Mouse (Mus musculus): ENCODE measurements around the gene Fig4. TPM values are rescaled to one million over a fixed set of nuclear protein-coding genes. Genes with fewer than 3 reads are reported as not detected.
A peak's percentile ranks its signal among the peaks of the same experiment; 100 is the strongest.

Fig4 gene
- polyA plus RNA-seq, 1 experiment from 2014 or later, result 15.3 TPM

- no peaks in the 10 kb centered on the region for H3K4me1 ChIP-seq (ENCODE audit: control insufficient read depth, insufficient read depth, low read length)
- WGBS, result 77% methylated on average over 3 of the region's 3 CpGs
- no peaks in the 10 kb centered on the region for H3K9me3 ChIP-seq (ENCODE audit: control insufficient read depth, low read length)
- H3K4me3 ChIP-seq (ENCODE audit: low read length), result no peak overlapping the region
- H3K9ac ChIP-seq (ENCODE audit: low read depth, low read length), result no peak overlapping the region
- no peaks in the 10 kb centered on the region for H3K36me3 ChIP-seq (ENCODE audit: control insufficient read depth, insufficient read depth, low read length)
- no peaks in the 10 kb centered on the region for H3K27me3 ChIP-seq (ENCODE audit: control insufficient read depth, insufficient read depth, low read length)
- no peak for ATAC-seq (ENCODE audit: low FRiP score, low TSS enrichment)
- no peak overlapping the region for H3K4me2 ChIP-seq (replicated peaks; ENCODE audit: low read depth, low read length)
- H3K27ac ChIP-seq (ENCODE audit: low read depth, low read length), result no peak overlapping the region
Observed at GRCm38 (mm10) chr10:41189392-41189791, 113.7 kb downstream of the Fig4 start.

GRCm38 (mm10) chr10:41183975-41184374 is 119.1 kb downstream of the Fig4 start:
- Histone ChIP-seq H3K27ac (ENCODE audit: low read depth, low read length) (no peak overlapping the region), H3K4me2 (replicated peaks; ENCODE audit: low read depth, low read length) (no peak overlapping the region), H3K9ac (ENCODE audit: low read depth, low read length) (no peak overlapping the region), H3K9me3 (ENCODE audit: control insufficient read depth, low read length) (no peaks in the 10 kb centered on the region), H3K36me3 (ENCODE audit: control insufficient read depth, insufficient read depth, low read length) (no peaks in the 10 kb centered on the region), H3K4me1 (ENCODE audit: control insufficient read depth, insufficient read depth, low read length) (no peaks in the 10 kb centered on the region), H3K27me3 (ENCODE audit: control insufficient read depth, insufficient read depth, low read length) (no peaks in the 10 kb centered on the region), H3K4me3 (ENCODE audit: low read length) (no peak overlapping the region)
- WGBS, result 52% methylated on average over 3 of the region's 3 CpGs
- ATAC-seq (ENCODE audit: low FRiP score, low TSS enrichment), result peak; percentile 60; the same call in 1 of the 2 replicates

- Histone ChIP-seq H3K9ac (ENCODE audit: low read depth, low read length) (no peak overlapping the region), H3K9me3 (ENCODE audit: control insufficient read depth, low read length) (no peaks in the 10 kb centered on the region), H3K4me1 (ENCODE audit: control insufficient read depth, insufficient read depth, low read length) (no peaks in the 10 kb centered on the region), H3K27ac (ENCODE audit: low read depth, low read length) (no peak overlapping the region), H3K36me3 (ENCODE audit: control insufficient read depth, insufficient read depth, low read length) (no peaks in the 10 kb centered on the region), H3K27me3 (ENCODE audit: control insufficient read depth, insufficient read depth, low read length) (no peaks in the 10 kb centered on the region), H3K4me2 (replicated peaks; ENCODE audit: low read depth, low read length) (no peak overlapping the region), H3K4me3 (ENCODE audit: low read length) (no peak overlapping the region)
- no peak for ATAC-seq (ENCODE audit: low FRiP score, low TSS enrichment)
- 29% methylated on average over 6 of the region's 6 CpGs for WGBS
Observed at GRCm38 (mm10) chr10:41182644-41183043, 120.4 kb downstream of the Fig4 start.

- H3K9ac ChIP-seq (ENCODE audit: low read depth, low read length), result no peak overlapping the region
- no peak overlapping the region for H3K4me2 ChIP-seq (replicated peaks; ENCODE audit: low read depth, low read length)
- H3K4me3 ChIP-seq (ENCODE audit: low read length), result no peak overlapping the region
- H3K27me3 ChIP-seq (ENCODE audit: control insufficient read depth, insufficient read depth, low read length), result no peaks in the 10 kb centered on the region
- no peaks in the 10 kb centered on the region for H3K36me3 ChIP-seq (ENCODE audit: control insufficient read depth, insufficient read depth, low read length)
- H3K27ac ChIP-seq (ENCODE audit: low read depth, low read length), result no peak overlapping the region
- WGBS, result 91% methylated on average over 5 of the region's 5 CpGs
- ATAC-seq (ENCODE audit: low FRiP score, low TSS enrichment), result no peak
- H3K9me3 ChIP-seq (ENCODE audit: control insufficient read depth, low read length), result no peaks in the 10 kb centered on the region
- no peaks in the 10 kb centered on the region for H3K4me1 ChIP-seq (ENCODE audit: control insufficient read depth, insufficient read depth, low read length)
Observed at GRCm38 (mm10) chr10:41166141-41166540, 136.9 kb downstream of the Fig4 start.

GRCm38 (mm10) chr10:41163108-41163507 is 140.0 kb downstream of the Fig4 start:
- Histone ChIP-seq H3K4me1 (ENCODE audit: control insufficient read depth, insufficient read depth, low read length) (no peaks in the 10 kb centered on the region), H3K4me2 (replicated peaks; ENCODE audit: low read depth, low read length) (no peak overlapping the region), H3K4me3 (ENCODE audit: low read length) (no peak overlapping the region), H3K27me3 (ENCODE audit: control insufficient read depth, insufficient read depth, low read length) (no peaks in the 10 kb centered on the region), H3K36me3 (ENCODE audit: control insufficient read depth, insufficient read depth, low read length) (no peaks in the 10 kb centered on the region), H3K9me3 (ENCODE audit: control insufficient read depth, low read length) (no peaks in the 10 kb centered on the region), H3K27ac (ENCODE audit: low read depth, low read length) (no peak overlapping the region), H3K9ac (ENCODE audit: low read depth, low read length) (no peak overlapping the region)
- ATAC-seq (ENCODE audit: low FRiP score, low TSS enrichment), result no peak
- WGBS, result 80% methylated on average over 2 of the region's 2 CpGs

GRCm38 (mm10) chr10:41157296-41157695 is 145.8 kb downstream of the Fig4 start:
- no peak overlapping the region for H3K4me3 ChIP-seq (ENCODE audit: low read length)
- H3K4me2 ChIP-seq (replicated peaks; ENCODE audit: low read depth, low read length), result no peak overlapping the region
- H3K27me3 ChIP-seq (ENCODE audit: control insufficient read depth, insufficient read depth, low read length), result no peaks in the 10 kb centered on the region
- no peaks in the 10 kb centered on the region for H3K4me1 ChIP-seq (ENCODE audit: control insufficient read depth, insufficient read depth, low read length)
- no peak for ATAC-seq (ENCODE audit: low FRiP score, low TSS enrichment)
- WGBS, result 94% methylated on average over 2 of the region's 2 CpGs
- H3K9ac ChIP-seq (ENCODE audit: low read depth, low read length), result no peak overlapping the region
- H3K27ac ChIP-seq (ENCODE audit: low read depth, low read length), result no peak overlapping the region
- no peaks in the 10 kb centered on the region for H3K9me3 ChIP-seq (ENCODE audit: control insufficient read depth, low read length)
- no peaks in the 10 kb centered on the region for H3K36me3 ChIP-seq (ENCODE audit: control insufficient read depth, insufficient read depth, low read length)

- Histone ChIP-seq H3K36me3 (ENCODE audit: control insufficient read depth, insufficient read depth, low read length) (no peaks in the 10 kb centered on the region), H3K4me1 (ENCODE audit: control insufficient read depth, insufficient read depth, low read length) (no peaks in the 10 kb centered on the region), H3K9me3 (ENCODE audit: control insufficient read depth, low read length) (no peaks in the 10 kb centered on the region), H3K9ac (ENCODE audit: low read depth, low read length) (no peak overlapping the region), H3K27me3 (ENCODE audit: control insufficient read depth, insufficient read depth, low read length) (no peaks in the 10 kb centered on the region), H3K4me3 (ENCODE audit: low read length) (no peak overlapping the region), H3K4me2 (replicated peaks; ENCODE audit: low read depth, low read length) (no peak overlapping the region), H3K27ac (ENCODE audit: low read depth, low read length) (no peak overlapping the region)
- WGBS, result 100% methylated on average over 1 of the region's 1 CpGs
- ATAC-seq (ENCODE audit: low FRiP score, low TSS enrichment), result no peak
Observed at GRCm38 (mm10) chr10:41156693-41157092, 146.4 kb downstream of the Fig4 start.

- Histone ChIP-seq H3K27me3 (ENCODE audit: control insufficient read depth, insufficient read depth, low read length) (no peaks in the 10 kb centered on the region), H3K4me3 (ENCODE audit: low read length) (no peak overlapping the region), H3K4me2 (replicated peaks; ENCODE audit: low read depth, low read length) (no peak overlapping the region), H3K9me3 (ENCODE audit: control insufficient read depth, low read length) (no peaks in the 10 kb centered on the region), H3K36me3 (ENCODE audit: control insufficient read depth, insufficient read depth, low read length) (no peaks in the 10 kb centered on the region), H3K27ac (ENCODE audit: low read depth, low read length) (no peak overlapping the region), H3K9ac (ENCODE audit: low read depth, low read length) (no peak overlapping the region), H3K4me1 (ENCODE audit: control insufficient read depth, insufficient read depth, low read length) (no peaks in the 10 kb centered on the region)
- ATAC-seq (ENCODE audit: low FRiP score, low TSS enrichment), result no peak
- WGBS, result 93% methylated on average over 5 of the region's 5 CpGs
Observed at GRCm38 (mm10) chr10:41153229-41153750, 149.8 kb downstream of the Fig4 start.

- Histone ChIP-seq H3K9ac (ENCODE audit: low read depth, low read length) (no peak overlapping the region), H3K36me3 (ENCODE audit: control insufficient read depth, insufficient read depth, low read length) (no peaks in the 10 kb centered on the region), H3K4me2 (replicated peaks; ENCODE audit: low read depth, low read length) (no peak overlapping the region), H3K9me3 (ENCODE audit: control insufficient read depth, low read length) (no peaks in the 10 kb centered on the region), H3K4me1 (ENCODE audit: control insufficient read depth, insufficient read depth, low read length) (no peaks in the 10 kb centered on the region), H3K4me3 (ENCODE audit: low read length) (no peak overlapping the region), H3K27me3 (ENCODE audit: control insufficient read depth, insufficient read depth, low read length) (no peaks in the 10 kb centered on the region), H3K27ac (ENCODE audit: low read depth, low read length) (no peak overlapping the region)
- ATAC-seq (ENCODE audit: low FRiP score, low TSS enrichment), result no peak
- 87% methylated on average over 4 of the region's 4 CpGs for WGBS
Observed at GRCm38 (mm10) chr10:41151901-41152300, 151.2 kb downstream of the Fig4 start.

Data from kidney, embryonic 14.5 days (tissue).